ENCODE assay signal across 23 mouse cellular contexts in the genomic region with DNA sequence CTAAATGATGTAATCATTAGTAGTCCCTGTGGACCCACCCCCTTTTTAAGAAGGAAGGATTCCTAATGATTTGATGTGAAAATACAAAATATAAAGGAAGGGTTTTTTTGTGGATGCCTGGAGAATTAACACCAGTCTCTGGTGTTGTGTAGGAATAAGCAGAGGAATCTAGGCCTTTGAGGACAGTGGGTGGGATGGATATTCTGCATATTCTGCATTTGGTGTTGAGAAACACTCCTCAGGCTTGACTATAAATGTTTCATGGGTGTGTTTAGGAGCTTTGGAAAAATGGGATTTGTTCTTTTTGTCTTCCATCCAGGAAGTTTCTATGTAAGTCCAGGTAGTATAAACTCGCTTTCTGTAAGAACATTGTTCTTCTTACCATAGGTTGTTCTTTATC. TPM values are rescaled to one million over a fixed set of nuclear protein-coding genes. Genes with fewer than 3 reads are reported as not detected.
DNase-seq lines count a peak whose midpoint lies in the region; ATAC-seq lines count a peak whose summit lies in the region.
"Had no signal": no experiment of that assay in that cellular context is flagged by ENCODE, and none has a peak within 500 bp of the region (broad histone marks: within the 10 kb centered on the region; RNA-seq: fewer than 3 reads in every experiment).

No protein-coding gene starts in this region.

- peaks cover 4% of the 10 kb centered on the region; the same call in 1 of the 2 replicates for H3K4me1 ChIP-seq in intestine, embryonic 14.5 days (replicated peaks; ENCODE audit: control insufficient read depth, insufficient read depth, low read length)
- 0 out of 2 replicates have a peak, but pooled peaks cover 2% of the 10 kb centered on the region for H3K4me1 ChIP-seq in intestine, embryonic 15.5 days (replicated peaks)
- peaks cover 57% of the 10 kb centered on the region for H3K4me1 ChIP-seq in midbrain, embryonic 13.5 days (replicated peaks)

- H3K27ac ChIP-seq in intestine, embryonic 14.5 days (ENCODE audit: low read depth) = no peak overlapping the region
- H3K27ac ChIP-seq in intestine, embryonic 15.5 days = no peak overlapping the region
- no peak overlapping the region for H3K27ac ChIP-seq in midbrain, embryonic 13.5 days

- ATAC-seq in frontal cortex, adult (ENCODE audit: low TSS enrichment) = peak; percentile 76; the same call in 1 of the 2 replicates
- ATAC-seq in intestine, embryonic 14.5 days (replicated peaks; ENCODE audit: low FRiP score, low TSS enrichment, low read depth) = no peak
- no peak for ATAC-seq in intestine, embryonic 15.5 days
- ATAC-seq in midbrain, embryonic 13.5 days = no peak
- ATAC-seq: activated CD4-positive, CD25-positive, alpha-beta regulatory T cell, adult 4 months; CD4-positive, CD25-positive, alpha-beta regulatory T cell, adult 4 months; Patski had no signal

- no peak overlapping the region for H3K4me2 ChIP-seq in intestine, embryonic 14.5 days (ENCODE audit: low read length)
- H3K4me2 ChIP-seq in intestine, embryonic 15.5 days (replicated peaks) = no peak overlapping the region
- H3K4me2 ChIP-seq in midbrain, embryonic 13.5 days (replicated peaks) = no peak overlapping the region

- 86% methylated on average over 1 of the region's 1 CpGs for WGBS in intestine, embryonic 14.5 days
- 97% methylated on average over 1 of the region's 1 CpGs for WGBS in intestine, embryonic 15.5 days
- 90% methylated on average over 1 of the region's 1 CpGs for WGBS in midbrain, embryonic 13.5 days

- no peaks in the 10 kb centered on the region for H3K9me3 ChIP-seq in intestine, embryonic 14.5 days (ENCODE audit: control insufficient read depth, low read length)
- no peaks in the 10 kb centered on the region for H3K9me3 ChIP-seq in intestine, embryonic 15.5 days
- no peaks in the 10 kb centered on the region for H3K9me3 ChIP-seq in midbrain, embryonic 13.5 days
- H3K9me3 ChIP-seq: G1E had no signal

- H3K9ac ChIP-seq in intestine, embryonic 14.5 days (ENCODE audit: low read length) = no peak overlapping the region
- no peak overlapping the region for H3K9ac ChIP-seq in intestine, embryonic 15.5 days
- H3K9ac ChIP-seq in midbrain, embryonic 13.5 days (replicated peaks) = no peak overlapping the region

- no peak for DNase-seq in frontal cortex, postnatal 36 days (ENCODE audit: low spot score in 2 of 2)
- DNase-seq in intestine, embryonic 14.5 days (ENCODE audit: low spot score) = peak; percentile 2
- peak; percentile 51 for DNase-seq in brain, adult 2 months (ENCODE audit: low read depth, low spot score)
- DNase-seq in telencephalon, adult 2 months (ENCODE audit: low read depth, low spot score) = peak; percentile 34
- DNase-seq in gastrocnemius, postnatal 4 days (ENCODE audit: low spot score in 2 of 2) = no peak
- DNase-seq: adrenal gland, adult 2 months; adrenal gland, adult 8-10 months; adrenal gland, postnatal 10 days; adrenal gland, postnatal 14 days; adrenal gland, postnatal 25 days; adrenal gland, postnatal 36 days; B cell, adult 2 months; cerebellum, adult 11 months; cerebellum, adult 11-12 months; cerebellum, adult 18-20 months had no signal

- H3K4me3 ChIP-seq in intestine, embryonic 14.5 days (ENCODE audit: low read depth, low read length) = no peak overlapping the region
- H3K4me3 ChIP-seq in intestine, embryonic 15.5 days (replicated peaks) = no peak overlapping the region
- no peak overlapping the region for H3K4me3 ChIP-seq in midbrain, embryonic 13.5 days (replicated peaks)

- no peaks in the 10 kb centered on the region for H3K27me3 ChIP-seq in intestine, embryonic 14.5 days (replicated peaks; ENCODE audit: control insufficient read depth, insufficient read depth, low read length)
- H3K27me3 ChIP-seq in intestine, embryonic 15.5 days (replicated peaks) = no peaks in the 10 kb centered on the region
- no peaks in the 10 kb centered on the region for H3K27me3 ChIP-seq in midbrain, embryonic 13.5 days
- H3K27me3 ChIP-seq: CH12.LX, Patski had no signal

- H3K36me3 ChIP-seq in intestine, embryonic 14.5 days (ENCODE audit: control insufficient read depth, insufficient read depth, low read length) = no peaks in the 10 kb centered on the region
- H3K36me3 ChIP-seq in intestine, embryonic 15.5 days = no peaks in the 10 kb centered on the region
- no peaks in the 10 kb centered on the region for H3K36me3 ChIP-seq in midbrain, embryonic 13.5 days

RNA-seq across cellular contexts. Expression of gene Rere, which starts 55.8 kb away (rescaled TPM):
- 38.0 and 38.1 TPM in 2 replicates for polyA plus RNA-seq in intestine, embryonic 14.5 days (2014; fragmentation: Nextera tagmentation; extraction: Ambion mirVana)
- polyA plus RNA-seq in intestine, embryonic 15.5 days (2015; fragmentation: Nextera tagmentation; extraction: Ambion mirVana) = 25.6 and 28.4 TPM in 2 replicates
- total RNA-seq in gastrocnemius, postnatal 4 days (2021) = 10 to 100 TPM; 68.1 to 70.3 TPM
- polyA plus RNA-seq in midbrain, embryonic 13.5 days (2015; fragmentation: Nextera tagmentation; extraction: Ambion mirVana) = 42.4 and 43.6 TPM in 2 replicates

Comparison
In these comparisons a context has a peak if more than half of its experiments do, and no peak if none do; other contexts are left out.
1. DNase-seq: peak in intestine, embryonic 14.5 days (single experiment), brain, adult 2 months (single experiment) and telencephalon, adult 2 months (single experiment); none in frontal cortex, postnatal 36 days (0 of 2) and gastrocnemius, postnatal 4 days (0 of 2).